Mouse (Mus musculus) stomach, embryonic 16.5 days (tissue): ENCODE measurements around the gene Dnase2b. TPM values are rescaled to one million over a fixed set of nuclear protein-coding genes. Genes with fewer than 3 reads are reported as not detected.

Experiments
- ATAC-seq: fragments of 200-750 bp; cut with Nextera tagmentation; 2 replicates; pipeline ENCODE4 v1.8.0; 2017; ENCODE audit warnings: moderate number of reproducible peaks, moderate TSS enrichment; ENCODE audit not compliant: insufficient read depth, low FRiP score
- H3K27ac ChIP-seq: fragments of 300-500 bp; sonication (generic); 2 replicates; pipeline ENCODE4 v1.5.1; 2014; ENCODE audit warnings: low read length
- H3K27me3 ChIP-seq: fragments of 300-500 bp; sonication (generic); 2 replicates; pipeline ENCODE4 v1.6.1; 2014; ENCODE audit warnings: low read length, control low read depth, mixed read lengths; ENCODE audit not compliant: control insufficient read depth, insufficient read depth
- H3K36me3 ChIP-seq: fragments of 300-500 bp; sonication (generic); 2 replicates; pipeline ENCODE4 v1.6.1; 2014; ENCODE audit warnings: low read length; ENCODE audit not compliant: control insufficient read depth, insufficient read depth
- H3K4me1 ChIP-seq: fragments of 300-500 bp; sonication (generic); 2 replicates; pipeline ENCODE4 v1.6.1; 2014; ENCODE audit warnings: low read length, control low read depth, mixed read lengths; ENCODE audit not compliant: control insufficient read depth, insufficient read depth
- H3K4me2 ChIP-seq: fragments of 300-500 bp; sonication (generic); 2 replicates; pipeline ENCODE4 v1.6.1; 2014; ENCODE audit warnings: low read depth, low read length, mixed read lengths
- H3K4me3 ChIP-seq: fragments of 300-500 bp; sonication (generic); replicated peaks from 2 replicates; pipeline ENCODE4 v1.5.1; 2014; ENCODE audit warnings: mild to moderate bottlenecking, low read length
- H3K9ac ChIP-seq: fragments of 300-500 bp; sonication (generic); 2 replicates; pipeline ENCODE4 v1.6.1; 2014; ENCODE audit warnings: low read length
- H3K9me3 ChIP-seq: fragments of 300-500 bp; sonication (generic); replicated peaks from 2 replicates; pipeline ENCODE4 v1.6.1; 2016; ENCODE audit warnings: low read length, control low read depth; ENCODE audit not compliant: control insufficient read depth
- WGBS: fragments of 180-500 bp; shearing (Covaris S2); extraction: QIAGEN DNeasy Blood & Tissue Kit; methylation state at CpG from one replicate; pipeline ENCODE4 v1.1.7; 2014; 5-methylcytosine and 5-hydroxymethylcytosine counted together
- polyA plus RNA-seq: library from polyadenylated mRNA; unstranded; fragments of >200 nt; fragmentation: Nextera tagmentation; extraction: Ambion mirVana; gene quantifications from 2 replicates; pipeline ENCODE4 v1.2.1, GENCODE M21; 2015

Dnase2b gene
- polyA plus RNA-seq, 1 experiment from 2014 or later = 0.28 TPM

- no peaks in the 10 kb centered on the region for H3K9me3 ChIP-seq
- no peak overlapping the region for H3K4me3 ChIP-seq
- no peaks in the 10 kb centered on the region for H3K4me1 ChIP-seq
- H3K9ac ChIP-seq = no peak overlapping the region
- no peak for ATAC-seq
- no peaks in the 10 kb centered on the region for H3K27me3 ChIP-seq
- 27% methylated on average over 1 of the region's 1 CpGs for WGBS
- H3K36me3 ChIP-seq = no peaks in the 10 kb centered on the region
- no peak overlapping the region for H3K4me2 ChIP-seq
- no peak overlapping the region for H3K27ac ChIP-seq
Measured at GRCm38 (mm10) chr3:146543632-146544031, 71.8 kb downstream of the Dnase2b start.

- no peaks in the 10 kb centered on the region for H3K4me1 ChIP-seq
- no peak overlapping the region for H3K4me3 ChIP-seq
- H3K27ac ChIP-seq = no peak overlapping the region
- H3K36me3 ChIP-seq = no peaks in the 10 kb centered on the region
- ATAC-seq = no peak
- no peaks in the 10 kb centered on the region for H3K27me3 ChIP-seq
- 32% methylated on average over 4 of the region's 4 CpGs for WGBS
- H3K9me3 ChIP-seq = no peaks in the 10 kb centered on the region
- H3K9ac ChIP-seq = no peak overlapping the region
- no peak overlapping the region for H3K4me2 ChIP-seq
Measured at GRCm38 (mm10) chr3:146540521-146541273, 74.7 kb downstream of the Dnase2b start.

DNA sequence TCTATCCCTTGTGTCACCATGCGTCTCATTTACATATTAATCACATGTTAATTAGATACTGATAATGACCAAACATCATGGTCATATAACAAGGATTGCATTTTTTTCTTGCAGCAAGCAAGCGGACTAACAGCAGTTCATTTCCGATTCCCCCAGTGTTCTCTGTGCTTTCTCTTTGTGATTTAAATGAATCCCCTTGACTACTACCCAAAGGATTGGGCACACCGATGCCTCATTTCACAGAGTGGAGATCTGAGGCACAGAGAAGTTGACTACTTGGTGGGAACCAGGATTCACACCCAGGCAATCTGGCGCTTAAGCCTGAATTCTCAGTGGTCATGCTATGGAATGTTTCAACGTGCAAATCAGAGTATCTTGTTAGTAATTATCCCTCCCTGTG is 80.4 kb downstream of the Dnase2b start:
- ATAC-seq = no peak
- Histone ChIP-seq H3K4me3 (no peak overlapping the region), H3K9ac (no peak overlapping the region), H3K4me2 (no peak overlapping the region), H3K9me3 (no peaks in the 10 kb centered on the region), H3K36me3 (no peaks in the 10 kb centered on the region), H3K27me3 (no peaks in the 10 kb centered on the region), H3K27ac (no peak overlapping the region), H3K4me1 (no peaks in the 10 kb centered on the region)
- 66% methylated on average over 6 of the region's 6 CpGs for WGBS

Other genes with a start within 250 kb of the Dnase2b start
- gene Ssx2ip, start 211.0 kb downstream of the Dnase2b start, polyA plus RNA-seq = 27.3 and 27.7 TPM in 2 replicates
- gene Ctbs, start 165.8 kb downstream of the Dnase2b start, polyA plus RNA-seq = 11.5 and 12.7 TPM in 2 replicates
- 3.1 and 4.1 TPM in 2 replicates for gene Spata1, start 115.8 kb downstream of the Dnase2b start, polyA plus RNA-seq
- 885 and 955 TPM in 2 replicates for gene Gng5, start 115.8 kb downstream of the Dnase2b start, polyA plus RNA-seq
- gene Rpf1, start 94.2 kb downstream of the Dnase2b start, polyA plus RNA-seq = 42.3 and 45.0 TPM in 2 replicates
- 1.7 and 3.4 TPM in 2 replicates for gene Uox, start 45.2 kb downstream of the Dnase2b start, polyA plus RNA-seq
- gene 4930503B20Rik, start 35.7 kb upstream of the Dnase2b start, polyA plus RNA-seq = not detected in 2 replicates
- 0.67 and 0.98 TPM in 2 replicates for gene Samd13, start 70.0 kb upstream of the Dnase2b start, polyA plus RNA-seq
- 53.7 and 54.5 TPM in 2 replicates for gene Prkacb, start 197.4 kb upstream of the Dnase2b start, polyA plus RNA-seq
- gene Ttll7, start 236.8 kb upstream of the Dnase2b start, polyA plus RNA-seq = 2.6 and 2.8 TPM in 2 replicates